Mouse (Mus musculus): Measurements from ENCODE around the gene Zfp292. TPM values are rescaled to one million over a fixed set of nuclear protein-coding genes. Genes with fewer than 3 reads are reported as not detected.

The Zfp292 gene
- total and polyA plus RNA-seq, 3 experiments: 9.8 to 19.4 (median 16.8) TPM

- DNase-seq (ENCODE audit: low read depth, low spot score): no peak
- H3K9me3 ChIP-seq (replicated peaks; ENCODE audit: insufficient read depth, low read length): no peaks in the 10 kb centered on the region
- H3K4me3 ChIP-seq (ENCODE audit: control insufficient read depth in 1 of 2, insufficient read depth in 1 of 2, low read depth in 2 of 2, low read length in 2 of 2): no peak within 1 kb of the TSS
- H3K4me1 ChIP-seq (ENCODE audit: control insufficient read depth in 1 of 2, insufficient read depth in 2 of 2, low read length in 2 of 2): no peaks in the 10 kb centered on the region
- TF ChIP-seq ELF1 (IDR thresholded peaks at IDR 0.05; ENCODE audit: low read depth, low read length) (no peak), NELFE (IDR thresholded peaks at IDR 0.05; ENCODE audit: low read depth, low read length) (no peak), CHD2 (IDR thresholded peaks at IDR 0.05; ENCODE audit: low read length) (no peak), UBTF (IDR thresholded peaks at IDR 0.05; ENCODE audit: borderline replicate concordance, insufficient read depth, low read depth, low read length) (no peak), TAL1 (IDR thresholded peaks at IDR 0.05; ENCODE audit: low read length) (no peak), TCF12 (IDR thresholded peaks at IDR 0.05; ENCODE audit: low read depth, low read length) (no peak)
- H3K79me2 ChIP-seq (ENCODE audit: control insufficient read depth, insufficient read depth, low read length, poor library complexity): no peaks in the 10 kb centered on the region
- H3K27me3 ChIP-seq (ENCODE audit: control insufficient read depth in 1 of 2, insufficient read depth in 2 of 2, low read length in 2 of 2): peaks cover 6 to 8% of the 10 kb centered on the region in 2 experiments
- no peak within 1 kb of the TSS for H3K9ac ChIP-seq (ENCODE audit: control insufficient read depth, low read depth, low read length, poor library complexity, severe bottlenecking)
- no peak within 1 kb of the TSS for H3K27ac ChIP-seq (ENCODE audit: control insufficient read depth, low read depth, low read length)
- H3K36me3 ChIP-seq (ENCODE audit: control insufficient read depth in 1 of 2, insufficient read depth in 2 of 2, low read length in 2 of 2): no peaks in the 10 kb centered on the region
These were observed 126.6 kb downstream of the Zfp292 start, which contains the start of gene Gm136 for GRCm38 (mm10) chr4:34756163-34756562. Gm136 (minus strand) TSS chr4:34756263.

Other genes starting within 250 kb of the Zfp292 start
- 25.8 and 26.0 TPM in 2 replicates for gene Slc35a1, start 195.5 kb downstream of the Zfp292 start, total RNA-seq (2012; rRNA removed)
- 10 to 100 TPM in 1 of 2 experiments, not detected in 1; 24.3 TPM for gene Slc35a1, start 195.5 kb downstream of the Zfp292 start, polyA plus RNA-seq (2012; ENCODE audit: insufficient read depth in 1 of 2, insufficient read length in 2 of 2, low read depth in 1 of 2, low replicate concordance in 2 of 2, missing spikeins in 1 of 2)
- not detected in 2 replicates for gene Cfap206, start 152.8 kb downstream of the Zfp292 start, total RNA-seq (2012; rRNA removed)
- gene Cfap206, start 152.8 kb downstream of the Zfp292 start, polyA plus RNA-seq (2012; ENCODE audit: insufficient read depth in 1 of 2, insufficient read length in 2 of 2, low read depth in 1 of 2, low replicate concordance in 2 of 2, missing spikeins in 1 of 2): not detected
- not detected in 2 replicates for gene Gm136, start 126.7 kb downstream of the Zfp292 start, total RNA-seq (2012; rRNA removed)
- not detected for gene Gm136, start 126.7 kb downstream of the Zfp292 start, polyA plus RNA-seq (2012; ENCODE audit: insufficient read depth in 1 of 2, insufficient read length in 2 of 2, low read depth in 1 of 2, low replicate concordance in 2 of 2, missing spikeins in 1 of 2)
- 8.5 and 9.8 TPM in 2 replicates for gene Smim8, start 104.5 kb downstream of the Zfp292 start, total RNA-seq (2012; rRNA removed)
- gene Smim8, start 104.5 kb downstream of the Zfp292 start, polyA plus RNA-seq (2012; ENCODE audit: insufficient read depth in 1 of 2, insufficient read length in 2 of 2, low read depth in 1 of 2, low replicate concordance in 2 of 2, missing spikeins in 1 of 2): 1 to 10 TPM in 1 of 2 experiments, not detected in 1; 8.1 TPM
- not detected in 2 replicates for gene Cga, start 10.8 kb upstream of the Zfp292 start, total RNA-seq (2012; rRNA removed)
- not detected for gene Cga, start 10.8 kb upstream of the Zfp292 start, polyA plus RNA-seq (2012; ENCODE audit: insufficient read depth in 1 of 2, insufficient read length in 2 of 2, low read depth in 1 of 2, low replicate concordance in 2 of 2, missing spikeins in 1 of 2)